Mouse (Mus musculus) layer of hippocampus, postnatal 25 days (tissue): ENCODE data around the gene H2-Eb1. TPM values are rescaled to one million over a fixed set of nuclear protein-coding genes. Genes with fewer than 3 reads are reported as not detected.
A peak's percentile ranks its signal among the peaks of the same experiment; 100 is the strongest.

Experiments
- DNase-seq, 2 experiments: peaks; one replicate each; pipeline ENCODE4 v3.0.0; 2022; ENCODE audit warnings: mixed read lengths in 2 of 2, low spot score in 1 of 2; ENCODE audit errors: extremely low spot score in 1 of 2
- total RNA-seq, 2 experiments: library from RNA; stranded (reverse); gene quantifications; 2 replicates each; pipeline ENCODE4 v1.2.3; 2021

H2-Eb1 gene
- total RNA-seq: 1 to 10 TPM; 1.0 to 1.6 TPM

DNA sequence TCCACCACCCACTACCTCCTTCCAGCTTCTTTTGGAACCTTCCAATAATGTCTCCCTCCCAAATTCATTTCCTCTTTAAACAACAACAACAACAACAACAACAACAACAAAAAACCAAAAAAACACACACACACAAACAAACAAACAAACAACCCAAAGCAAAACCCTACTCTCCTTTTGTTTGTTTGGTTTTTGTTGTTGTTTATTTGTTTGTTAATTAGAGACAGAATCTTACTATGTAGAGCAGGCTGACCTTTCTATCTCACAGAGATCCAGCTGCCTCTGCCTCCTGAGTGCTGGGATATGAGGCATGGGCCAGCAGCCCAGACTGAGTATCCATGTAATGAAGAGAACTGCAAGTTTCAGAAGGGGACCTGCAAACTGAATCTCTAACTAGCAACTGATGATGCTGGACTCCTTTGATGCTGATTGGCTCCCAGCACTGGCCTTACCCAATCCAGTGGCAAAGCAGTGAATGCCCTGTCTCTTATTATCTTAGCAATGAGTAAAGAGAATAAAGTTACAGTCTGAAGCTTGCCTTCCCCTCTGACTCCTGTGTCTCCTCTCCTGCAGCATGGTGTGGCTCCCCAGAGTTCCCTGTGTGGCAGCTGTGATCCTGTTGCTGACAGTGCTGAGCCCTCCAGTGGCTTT lies at the start of gene H2-Eb1:
TSS of gene H2-Eb1 (plus strand) at position 488 of the 651 bp plus-strand sequence.
- DNase-seq: peak; percentile 66 to 83

DNA sequence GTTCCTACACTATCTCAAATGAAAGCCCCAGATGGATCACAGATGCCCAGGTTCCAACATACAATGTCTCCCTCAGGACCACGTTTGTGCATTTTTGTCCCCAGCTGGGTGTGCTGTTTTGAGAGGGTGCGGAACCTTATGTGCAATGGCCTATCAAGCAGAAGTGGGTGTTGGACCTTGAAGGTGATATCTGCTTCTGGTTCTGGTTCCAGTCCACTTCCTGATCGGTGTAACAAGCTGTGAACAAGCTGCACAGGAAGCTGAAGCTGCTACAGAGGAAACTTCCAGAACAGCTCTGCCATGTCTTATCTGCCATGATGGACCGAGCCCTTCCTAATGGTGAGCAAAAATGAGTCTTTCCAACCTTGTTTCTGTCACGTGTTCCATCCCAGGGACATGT lies 49.2 kb upstream of the H2-Eb1 start:
- DNase-seq: no peak

DNA sequence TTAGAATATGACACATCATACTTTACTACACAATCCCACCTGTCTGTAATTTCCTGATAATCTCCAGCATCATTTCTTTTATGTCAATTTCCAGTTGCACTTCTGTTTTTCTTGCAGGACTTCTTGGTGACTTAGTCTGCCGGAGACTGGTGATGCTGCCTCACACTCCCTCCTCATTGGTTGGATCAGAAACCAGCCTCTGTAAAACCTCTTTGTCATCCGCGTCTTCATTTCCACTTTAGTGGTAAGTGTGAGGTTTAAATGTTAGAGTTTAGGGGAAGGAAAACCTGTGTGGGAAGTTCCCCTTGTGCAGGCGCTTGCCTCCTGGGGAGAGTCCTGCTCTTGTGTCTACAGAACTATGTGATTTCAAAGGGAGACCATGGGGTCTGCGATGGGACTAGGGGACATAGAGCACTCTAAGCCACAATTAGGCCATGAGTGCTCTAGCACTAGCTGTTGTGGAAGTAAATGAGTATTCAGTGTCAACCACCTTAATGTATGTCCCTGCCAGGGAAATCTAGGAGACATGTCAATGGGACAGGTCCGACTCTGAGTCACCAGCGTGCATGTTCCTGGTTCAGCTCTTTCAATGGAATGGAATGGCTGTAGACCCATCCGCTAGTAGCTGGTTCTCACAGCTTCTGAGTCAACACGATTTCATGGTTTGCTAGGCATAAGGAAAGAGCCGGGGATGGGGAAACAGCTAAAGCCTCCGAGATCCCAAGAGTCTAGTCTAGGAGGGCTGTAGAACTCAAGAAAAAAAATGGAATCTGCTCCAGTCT lies 47.9 kb upstream of the H2-Eb1 start, which contains the start of gene H2-Ab1:
TSS of gene H2-Ab1 (plus strand) at position 96 of the 782 bp plus-strand sequence.
- peak; percentile 75 to 96 for DNase-seq

DNA sequence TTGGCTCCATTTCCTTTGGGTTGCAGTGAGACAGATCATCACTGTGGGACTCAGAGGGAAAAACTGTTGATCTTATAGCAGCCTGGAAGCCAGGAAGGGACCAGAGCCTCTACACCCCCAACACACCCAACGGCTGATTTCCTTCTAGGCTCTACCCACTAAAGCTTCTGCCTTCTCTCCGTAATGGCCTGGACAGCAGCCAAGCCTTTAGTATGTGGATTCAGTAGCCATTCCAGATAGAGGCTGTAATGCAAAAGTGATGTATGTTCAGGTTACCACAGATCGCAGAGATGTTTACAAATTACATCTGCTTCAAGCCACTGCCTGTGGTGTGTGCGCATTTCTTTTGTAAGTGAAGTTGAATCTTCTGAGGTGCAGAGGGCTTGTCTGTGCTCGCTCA lies 45.1 kb upstream of the H2-Eb1 start:
- no peak for DNase-seq

DNA sequence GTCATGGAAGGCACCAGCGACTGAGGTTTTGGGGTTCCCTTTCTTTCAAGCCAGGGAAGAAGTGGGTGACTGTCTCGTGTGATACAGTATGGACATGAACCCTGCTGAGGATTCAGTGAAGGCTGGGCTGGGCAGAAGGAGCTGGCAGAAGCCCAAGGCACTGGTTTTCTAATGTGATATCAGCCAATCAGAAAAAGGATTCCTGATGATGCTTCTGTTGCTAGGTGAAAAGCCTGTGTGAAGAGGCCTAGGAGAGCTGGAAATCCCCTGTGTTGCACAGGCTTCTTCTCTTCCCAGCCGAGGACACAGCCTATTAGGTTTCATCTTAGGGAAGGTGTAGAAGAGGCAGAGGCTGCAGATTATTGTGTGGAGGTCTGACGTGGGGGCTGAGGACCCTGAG lies 44.2 kb upstream of the H2-Eb1 start:
- DNase-seq: peak; percentile 44 to 64

DNA sequence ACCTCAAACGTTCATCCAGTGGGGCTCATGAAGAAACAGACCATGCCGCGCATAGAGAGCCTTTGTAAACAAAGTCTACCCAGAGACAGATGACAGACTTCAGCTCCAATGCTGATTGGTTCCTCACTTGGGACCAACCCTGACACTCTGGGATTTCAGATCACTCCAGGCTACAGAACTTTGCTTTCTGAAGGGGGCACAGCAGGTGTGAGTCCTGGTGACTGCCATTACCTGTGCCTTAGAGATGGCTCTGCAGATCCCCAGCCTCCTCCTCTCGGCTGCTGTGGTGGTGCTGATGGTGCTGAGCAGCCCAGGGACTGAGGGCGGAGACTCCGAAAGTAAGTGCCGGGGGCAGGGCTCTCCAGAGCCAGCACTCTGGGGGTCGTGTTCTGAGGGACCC lies 42.6 kb upstream of the H2-Eb1 start:
- DNase-seq: peak; percentile 42 to 74

DNA sequence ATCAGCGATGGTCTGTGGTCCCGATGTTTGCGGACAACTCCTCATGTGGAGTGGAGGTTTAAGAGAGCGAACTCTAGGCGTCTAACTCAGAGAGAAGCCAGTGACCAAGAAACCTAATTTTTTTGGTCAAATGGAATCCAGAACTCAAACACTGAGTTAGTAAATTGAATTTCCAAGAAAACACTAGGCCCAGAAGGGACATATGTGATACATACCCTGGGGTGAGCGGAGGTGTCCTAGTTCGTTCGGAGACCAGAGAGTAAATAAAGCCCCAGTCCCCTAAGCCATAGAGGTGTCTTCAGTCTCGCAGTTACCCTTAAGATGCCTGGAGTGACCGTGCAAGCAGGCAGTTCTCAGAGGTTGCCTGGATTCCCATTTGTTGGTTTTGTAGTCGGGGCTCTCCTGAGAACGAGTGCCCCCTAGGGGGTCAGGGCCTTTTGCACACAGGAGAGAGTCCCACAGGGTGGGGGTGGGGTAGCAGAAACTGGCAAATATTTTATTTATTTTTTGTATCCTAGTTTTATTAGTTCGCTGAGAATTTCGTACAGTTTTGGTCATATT lies 41.8 kb upstream of the H2-Eb1 start:
- no peak for DNase-seq

DNA sequence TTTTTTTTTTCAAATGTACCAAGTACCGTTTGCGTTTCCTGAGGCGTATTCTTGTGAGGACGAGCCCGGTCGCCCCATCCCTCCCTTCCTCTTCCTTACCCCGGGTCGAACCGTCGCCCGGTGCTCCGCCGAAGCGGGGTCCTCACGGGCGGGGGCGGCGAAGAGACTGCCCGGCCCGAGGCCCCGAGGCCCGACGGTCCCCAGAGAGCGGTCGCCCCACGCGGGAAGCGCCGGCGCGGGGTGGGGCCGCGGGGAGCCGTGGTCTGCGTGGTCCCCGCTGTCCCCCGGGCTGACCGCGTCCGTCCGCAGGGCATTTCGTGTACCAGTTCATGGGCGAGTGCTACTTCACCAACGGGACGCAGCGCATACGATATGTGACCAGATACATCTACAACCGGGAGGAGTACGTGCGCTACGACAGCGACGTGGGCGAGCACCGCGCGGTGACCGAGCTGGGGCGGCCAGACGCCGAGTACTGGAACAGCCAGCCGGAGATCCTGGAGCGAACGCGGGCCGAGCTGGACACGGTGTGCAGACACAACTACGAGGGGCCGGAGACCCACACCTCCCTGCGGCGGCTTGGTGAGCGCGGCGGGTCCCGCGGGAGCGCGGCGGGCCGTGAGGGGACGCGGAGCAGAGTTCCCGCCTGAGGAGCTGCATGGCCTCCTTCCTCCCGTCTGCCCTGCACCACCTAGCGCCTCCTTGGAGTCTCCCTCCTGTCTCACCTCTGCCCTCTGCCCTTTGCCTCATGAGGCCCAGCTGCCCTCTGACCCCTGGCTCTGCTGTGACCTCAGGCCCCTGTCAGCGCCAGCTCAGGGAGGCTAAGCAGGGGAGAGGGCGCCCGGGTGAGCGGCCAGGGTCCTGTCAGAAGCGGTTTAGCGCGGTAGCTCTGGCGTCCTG lies 41.0 kb upstream of the H2-Eb1 start:
- DNase-seq: no peak

DNA sequence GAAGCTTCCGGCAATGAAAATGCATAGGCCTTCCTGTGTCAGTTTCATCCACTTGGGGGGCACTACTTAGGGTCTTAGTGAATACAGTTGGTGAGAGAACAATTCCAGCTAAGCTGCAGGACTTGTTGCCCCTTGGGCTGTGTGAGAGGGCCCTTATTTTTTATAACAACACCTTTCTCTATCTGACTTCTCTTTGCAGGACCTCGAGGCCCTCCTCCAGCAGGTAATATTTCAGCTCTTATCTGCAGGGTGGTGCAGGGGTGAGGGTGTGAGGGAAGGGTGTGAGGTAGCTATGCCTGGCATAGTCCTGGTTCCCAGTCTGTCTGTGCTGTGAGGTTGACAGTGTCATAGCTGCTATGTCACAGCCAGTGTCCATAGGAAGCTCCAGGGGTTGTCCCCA lies 37.4 kb upstream of the H2-Eb1 start:
- DNase-seq: no peak

DNA sequence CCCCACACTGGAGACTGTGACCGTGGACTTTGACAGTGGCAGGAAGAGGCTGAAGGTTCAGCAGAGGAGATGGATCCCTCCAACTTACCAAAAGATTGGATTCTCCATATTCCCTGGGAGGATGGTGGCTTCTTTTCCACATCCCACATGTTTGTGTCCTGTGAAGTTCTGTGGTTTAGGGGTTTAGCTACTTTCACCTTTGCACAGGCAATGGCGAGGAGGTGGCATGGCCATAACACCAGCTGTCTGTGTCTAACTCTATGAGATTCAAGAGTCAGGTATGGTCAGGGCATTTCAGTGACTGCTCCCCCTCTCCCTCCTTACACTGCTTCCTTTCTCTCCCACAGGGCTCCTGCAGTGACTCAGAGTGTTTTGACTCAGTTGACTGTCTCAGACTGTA lies 36.9 kb upstream of the H2-Eb1 start:
- no peak for DNase-seq

DNA sequence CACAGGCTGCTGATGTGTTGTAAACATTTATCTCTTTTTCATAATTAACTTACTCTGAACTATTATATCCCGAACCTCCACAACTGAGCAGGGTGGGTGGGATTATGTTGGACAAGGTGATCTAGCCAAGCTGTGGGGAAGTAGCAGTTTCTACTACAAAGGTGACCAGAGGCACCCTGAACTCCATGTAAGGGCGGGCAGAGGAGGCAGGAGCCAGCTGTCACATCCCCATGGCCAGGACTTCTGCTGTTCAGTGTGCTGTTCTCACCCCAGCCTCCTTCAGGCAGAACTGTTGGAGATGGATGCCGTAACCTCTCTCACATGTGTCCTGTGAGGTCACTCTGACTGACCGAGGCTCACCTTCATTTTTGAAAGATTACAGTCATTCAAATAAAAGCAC lies 35.9 kb upstream of the H2-Eb1 start:
- no peak for DNase-seq

DNA sequence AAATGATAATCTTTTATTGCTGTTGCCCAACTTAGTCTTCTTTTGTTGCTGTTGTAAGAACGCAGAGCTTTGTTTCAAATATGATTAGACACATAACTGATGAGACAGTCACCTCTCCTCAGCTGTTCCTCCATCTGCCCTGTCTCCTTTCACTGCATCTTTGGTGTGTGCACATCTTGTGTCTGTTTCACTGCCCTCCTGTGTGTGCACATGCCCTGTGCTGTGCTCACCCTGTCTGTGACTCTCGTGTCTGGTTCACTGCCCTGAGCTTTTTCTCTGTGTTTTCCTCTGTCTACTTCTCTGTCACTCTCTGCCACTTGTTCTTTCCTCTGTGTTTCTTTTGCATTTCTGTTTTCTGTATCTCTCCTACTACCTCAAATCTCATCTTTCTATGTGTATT lies 35.4 kb upstream of the H2-Eb1 start:
- DNase-seq: no peak

DNA sequence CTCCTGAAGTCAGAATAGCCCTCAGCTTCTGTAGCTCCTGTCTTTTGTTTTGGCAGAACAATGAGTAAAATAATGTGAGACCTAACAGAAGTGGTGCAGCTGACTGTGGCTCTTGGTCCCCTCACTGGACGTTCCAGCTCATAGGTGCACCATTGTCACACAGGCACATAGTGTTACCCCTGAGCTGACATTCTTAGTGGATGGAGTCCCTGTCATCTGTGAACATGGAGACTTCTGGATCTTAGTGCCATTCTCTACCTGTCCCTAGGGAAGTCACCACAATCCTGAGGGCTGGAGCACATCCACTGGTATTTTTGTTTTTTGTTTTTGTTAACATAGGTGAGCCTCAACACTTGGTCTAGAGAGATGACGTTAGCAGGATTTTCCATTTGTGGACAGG lies 34.7 kb upstream of the H2-Eb1 start:
- no peak for DNase-seq

DNA sequence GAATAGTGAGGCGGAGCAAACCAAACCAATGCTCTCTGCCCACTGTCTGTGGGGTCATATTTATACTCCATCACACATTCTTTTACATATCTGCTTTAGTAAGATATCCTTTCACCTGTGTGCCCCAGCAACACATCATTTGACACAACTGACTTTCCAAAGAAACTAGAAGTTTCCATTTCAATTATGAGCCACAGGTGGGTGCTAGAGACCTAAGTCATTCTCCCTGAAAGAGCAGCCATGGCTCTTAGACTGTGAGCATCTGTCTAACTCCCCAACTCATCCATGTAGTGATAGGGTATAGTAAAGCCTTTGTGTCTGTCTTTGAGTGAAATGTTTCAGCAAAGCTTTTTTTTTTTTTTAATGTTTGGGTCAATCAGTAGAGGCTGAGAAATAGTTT lies 33.6 kb upstream of the H2-Eb1 start:
- DNase-seq: no peak

DNA sequence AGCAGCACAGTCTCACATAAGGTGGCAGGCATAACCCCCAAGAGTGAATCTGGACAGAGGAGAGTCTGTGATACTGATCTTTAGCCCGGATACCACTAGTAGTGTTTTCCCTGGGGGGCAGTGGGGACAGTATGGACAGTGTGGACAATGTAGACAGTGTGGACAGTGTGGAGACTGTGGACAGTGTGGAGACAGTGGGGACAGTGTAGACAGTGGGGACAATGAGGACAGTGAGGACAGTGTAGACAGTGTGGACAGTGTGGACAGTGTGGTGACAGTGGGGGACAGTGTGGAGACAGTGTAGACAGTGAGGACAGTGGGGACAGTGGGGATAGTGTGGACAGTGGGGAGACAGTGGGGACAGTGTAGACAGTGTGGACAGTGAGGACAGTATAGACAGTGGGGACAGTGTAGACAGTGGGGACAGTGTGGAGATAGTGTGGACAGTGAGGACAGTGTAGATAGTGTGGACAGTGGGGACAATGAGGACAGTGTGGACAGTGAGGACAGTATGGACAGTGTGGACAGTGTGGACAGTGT lies 25.1 kb upstream of the H2-Eb1 start:
- DNase-seq: no peak

DNA sequence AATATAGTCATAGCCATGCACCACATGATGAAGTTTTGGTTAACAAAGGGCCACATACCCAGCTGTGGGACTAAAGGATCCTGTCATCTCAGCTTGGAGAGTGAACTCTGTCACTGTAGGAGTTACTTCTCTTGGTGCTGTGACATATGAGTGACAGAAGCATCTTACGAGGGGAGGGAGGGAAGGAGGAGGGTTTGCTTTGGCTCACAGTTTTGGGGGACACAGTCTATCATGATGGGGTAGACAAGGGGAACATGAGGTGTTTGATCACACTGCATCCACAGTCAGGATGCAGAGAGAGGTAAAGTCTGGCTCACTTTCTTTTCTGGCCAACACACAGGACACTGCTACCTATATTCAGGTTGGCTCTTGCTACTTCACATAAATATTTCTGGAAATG lies 23.8 kb upstream of the H2-Eb1 start:
- no peak for DNase-seq

DNA sequence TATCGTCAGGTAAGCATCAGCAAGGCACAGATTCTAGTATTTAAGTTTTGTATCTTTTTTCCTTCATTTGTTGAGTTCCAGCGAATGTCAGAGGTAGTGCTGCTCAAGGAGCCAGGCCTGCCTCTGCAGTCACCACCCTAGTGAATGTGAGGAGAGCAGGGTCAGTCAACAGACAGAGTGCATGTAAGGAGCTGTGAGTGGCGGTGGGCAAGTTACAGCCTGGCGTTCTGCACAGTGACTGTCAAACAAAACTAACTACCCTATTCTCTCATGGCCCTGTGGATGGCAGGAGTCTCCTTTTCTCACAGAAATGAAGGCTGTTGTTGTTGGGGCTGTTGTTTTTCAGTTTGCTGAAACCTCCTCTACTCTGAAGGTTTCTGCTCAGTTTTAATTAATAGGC lies 20.3 kb upstream of the H2-Eb1 start:
- DNase-seq: no peak

DNA sequence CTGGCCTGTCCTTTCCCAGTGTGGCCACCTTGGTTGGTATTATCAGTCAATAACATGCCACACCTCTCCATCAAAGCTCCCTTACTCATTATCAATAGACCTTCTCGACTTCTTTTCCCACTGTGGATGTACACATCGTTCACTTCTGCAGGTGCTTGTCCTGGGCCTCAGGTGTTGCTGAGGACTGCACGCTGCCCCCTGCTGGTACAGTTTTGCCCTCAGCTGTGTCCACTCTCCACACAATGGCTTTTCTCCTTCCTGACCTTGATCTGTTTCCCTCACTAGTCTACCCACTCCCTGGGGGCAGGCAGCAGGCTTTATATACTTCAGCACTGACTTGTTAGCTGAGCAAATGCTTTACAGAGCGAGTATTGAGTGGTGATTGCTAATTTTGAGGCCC lies 19.8 kb upstream of the H2-Eb1 start:
- no peak for DNase-seq

DNA sequence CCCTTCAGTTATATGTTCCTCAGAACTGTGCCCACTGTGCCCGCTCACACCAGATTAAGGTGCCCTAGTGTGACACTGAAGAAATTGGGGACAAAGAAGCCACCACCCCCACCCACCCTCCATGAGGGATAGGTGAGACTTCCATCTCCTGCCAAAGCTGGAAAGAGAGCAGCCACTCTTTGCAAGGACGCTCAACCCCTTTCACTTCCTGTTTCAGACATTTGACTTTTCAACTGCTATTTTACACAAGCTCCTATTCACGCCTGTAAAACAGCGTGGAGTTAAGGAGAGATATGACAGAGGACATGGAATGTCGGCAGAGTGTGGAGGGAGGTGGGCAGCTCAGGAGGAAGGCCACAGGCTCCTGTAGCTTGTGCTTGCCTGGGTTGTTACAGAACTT lies 19.2 kb upstream of the H2-Eb1 start:
- no peak for DNase-seq

DNA sequence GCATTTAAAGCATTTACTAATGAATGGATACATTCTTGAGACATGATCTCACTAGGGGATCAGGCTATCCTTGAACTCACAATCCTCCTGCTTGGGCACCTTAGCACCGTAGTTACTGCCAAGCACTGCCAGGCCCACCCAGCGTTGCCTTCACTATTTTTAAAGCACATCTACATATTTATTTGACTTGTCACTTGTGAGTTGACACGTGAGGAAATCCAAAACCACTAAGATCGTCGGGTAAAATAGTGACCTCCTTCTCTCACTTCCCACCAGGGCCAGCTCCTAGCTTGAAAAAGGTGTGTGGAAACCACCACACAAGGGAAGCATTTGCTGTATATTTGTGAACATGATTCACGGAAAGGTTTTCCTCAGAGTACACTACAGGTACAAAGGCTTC lies 18.7 kb upstream of the H2-Eb1 start:
- no peak for DNase-seq

DNA sequence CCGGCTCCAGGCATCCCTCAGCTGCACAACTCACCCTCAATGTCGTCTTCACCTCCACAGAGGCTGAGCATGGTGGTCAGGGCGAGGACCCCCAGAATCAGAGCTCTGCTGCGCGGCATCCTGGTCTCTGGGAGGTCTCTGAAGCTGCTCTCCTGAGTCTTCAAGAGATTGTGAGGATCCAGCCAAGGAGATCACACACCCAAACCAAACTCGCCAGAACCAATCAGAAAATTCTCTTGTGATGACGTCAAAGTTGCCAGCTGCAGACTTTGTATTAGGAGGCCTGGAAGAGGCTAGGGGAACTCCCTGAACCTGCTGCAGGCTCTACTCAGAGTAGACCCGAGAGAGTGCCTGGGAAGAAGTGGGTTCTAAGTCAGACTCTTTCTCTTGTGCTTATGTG lies 18.0 kb upstream of the H2-Eb1 start, which contains the start of gene H2-Aa:
TSS of gene H2-Aa (minus strand) at position 176 of the 400 bp plus-strand sequence.
- DNase-seq: peak; percentile 32 to 69
